Mouse (Mus musculus): ENCODE data around the gene Pde3b.
"Not testable (repeated sequence)": the region's sequence is repeated elsewhere in the genome, so short reads cannot be mapped to it uniquely, and the experiment has no call there.

The Pde3b gene

GRCm38 (mm10) chr7:114414421-114415335 is at the start of gene Pde3b:
Pde3b (plus strand) TSS chr7:114415281.
- ATAC-seq (ENCODE audit: insufficient number of reproducible peaks, low FRiP score, low TSS enrichment) = peak; percentile 77

- no peak for ATAC-seq (ENCODE audit: insufficient number of reproducible peaks, low FRiP score, low TSS enrichment)
These were observed 13.0 kb upstream of the Pde3b start for GRCm38 (mm10) chr7:114402130-114402529.

- ATAC-seq (ENCODE audit: insufficient number of reproducible peaks, low FRiP score, low TSS enrichment) = peak; percentile 41
These were observed 397 bp downstream of the Pde3b start for GRCm38 (mm10) chr7:114415336-114416020.

- ATAC-seq (ENCODE audit: insufficient number of reproducible peaks, low FRiP score, low TSS enrichment) = peak; percentile 34; the same call in 1 of the 2 replicates
These were observed 1.2 kb downstream of the Pde3b start for GRCm38 (mm10) chr7:114416021-114416845.

- not testable (repeated sequence) for ATAC-seq (ENCODE audit: insufficient number of reproducible peaks, low FRiP score, low TSS enrichment)
These were observed 4.2 kb downstream of the Pde3b start for GRCm38 (mm10) chr7:114419331-114419730.

- no peak; the same call in 1 of the 2 replicates for ATAC-seq (ENCODE audit: insufficient number of reproducible peaks, low FRiP score, low TSS enrichment)
These were observed 5.8 kb downstream of the Pde3b start for GRCm38 (mm10) chr7:114420918-114421317.

GRCm38 (mm10) chr7:114422224-114422623 is 7.1 kb downstream of the Pde3b start:
- ATAC-seq (ENCODE audit: insufficient number of reproducible peaks, low FRiP score, low TSS enrichment) = no peak

- ATAC-seq (ENCODE audit: insufficient number of reproducible peaks, low FRiP score, low TSS enrichment) = peak; percentile 61; the same call in 1 of the 2 replicates
These were observed 14.7 kb downstream of the Pde3b start for GRCm38 (mm10) chr7:114429768-114430167.

GRCm38 (mm10) chr7:114431966-114432365 is 16.9 kb downstream of the Pde3b start:
- ATAC-seq (ENCODE audit: insufficient number of reproducible peaks, low FRiP score, low TSS enrichment) = no peak

GRCm38 (mm10) chr7:114439726-114440125 is 24.6 kb downstream of the Pde3b start:
- ATAC-seq (ENCODE audit: insufficient number of reproducible peaks, low FRiP score, low TSS enrichment) = no peak

GRCm38 (mm10) chr7:114440494-114440893 is 25.4 kb downstream of the Pde3b start:
- ATAC-seq (ENCODE audit: insufficient number of reproducible peaks, low FRiP score, low TSS enrichment) = no peak

GRCm38 (mm10) chr7:114452876-114453275 is 37.8 kb downstream of the Pde3b start:
- no peak for ATAC-seq (ENCODE audit: insufficient number of reproducible peaks, low FRiP score, low TSS enrichment)

- ATAC-seq (ENCODE audit: insufficient number of reproducible peaks, low FRiP score, low TSS enrichment) = no peak
These were observed 38.4 kb downstream of the Pde3b start for GRCm38 (mm10) chr7:114453300-114453990.

- ATAC-seq (ENCODE audit: insufficient number of reproducible peaks, low FRiP score, low TSS enrichment) = no peak
These were observed 39.8 kb downstream of the Pde3b start for GRCm38 (mm10) chr7:114454858-114455257.

- ATAC-seq (ENCODE audit: insufficient number of reproducible peaks, low FRiP score, low TSS enrichment) = no peak
These were observed 41.8 kb downstream of the Pde3b start for GRCm38 (mm10) chr7:114456904-114457303.

GRCm38 (mm10) chr7:114459909-114460308 is 44.8 kb downstream of the Pde3b start:
- no peak for ATAC-seq (ENCODE audit: insufficient number of reproducible peaks, low FRiP score, low TSS enrichment)

- ATAC-seq (ENCODE audit: insufficient number of reproducible peaks, low FRiP score, low TSS enrichment) = no peak
These were observed 46.6 kb downstream of the Pde3b start for GRCm38 (mm10) chr7:114461727-114462126.

- ATAC-seq (ENCODE audit: insufficient number of reproducible peaks, low FRiP score, low TSS enrichment) = no peak
These were observed 51.3 kb downstream of the Pde3b start for GRCm38 (mm10) chr7:114466358-114466757.

GRCm38 (mm10) chr7:114472471-114472870 is 57.4 kb downstream of the Pde3b start:
- no peak for ATAC-seq (ENCODE audit: insufficient number of reproducible peaks, low FRiP score, low TSS enrichment)

GRCm38 (mm10) chr7:114474889-114475288 is 59.8 kb downstream of the Pde3b start:
- no peak for ATAC-seq (ENCODE audit: insufficient number of reproducible peaks, low FRiP score, low TSS enrichment)
